Comparison of ENCODE assay signal across 8 mouse cellular contexts in genomic region chr13:74462699-74463385, GRCm38 (mm10). TPM values are rescaled to one million over a fixed set of nuclear protein-coding genes. Genes with fewer than 3 reads are reported as not detected.
DNase-seq lines count a peak whose midpoint lies in the region; ATAC-seq lines count a peak whose summit lies in the region.

No protein-coding gene starts in this region.

- WGBS in hindbrain, embryonic 12.5 days: under 1% methylated on average over 23 of the region's 23 CpGs

- DNase-seq in NIH3T3 (ENCODE audit: low read depth): peak; percentile 94
- DNase-seq in cerebellum, postnatal 10 days: peak; percentile 88 to 89
- peak; percentile 62 to 68 for DNase-seq in frontal cortex, postnatal 10 days (ENCODE audit: low spot score in 2 of 2)
- peak; percentile 68 to 82 for DNase-seq in layer of hippocampus, postnatal 14 days (ENCODE audit: low spot score in 2 of 2)
- peak; percentile 82 for DNase-seq in lung, postnatal 14 days
- peak; percentile 71 for DNase-seq in retina, adult 2 months (ENCODE audit: low read depth, low spot score)
- peak; percentile 66 to 74 for DNase-seq in thymus, postnatal 36 days

- H3K9me3 ChIP-seq in hindbrain, embryonic 12.5 days (replicated peaks): no peaks in the 10 kb centered on the region

- ATAC-seq in hindbrain, embryonic 12.5 days (ENCODE audit: low FRiP score): peak; percentile 99

- peak overlapping the region; percentile 81 for H3K4me2 ChIP-seq in hindbrain, embryonic 12.5 days (replicated peaks)

- H3K9ac ChIP-seq in hindbrain, embryonic 12.5 days: peak overlapping the region; percentile 71

- H3K27me3 ChIP-seq in hindbrain, embryonic 12.5 days: no peaks in the 10 kb centered on the region

- H3K4me1 ChIP-seq in hindbrain, embryonic 12.5 days: peaks cover 3% of the 10 kb centered on the region; the same call in 1 of the 2 replicates

- peak overlapping the region; percentile 91 for H3K27ac ChIP-seq in hindbrain, embryonic 12.5 days

- H3K4me3 ChIP-seq in hindbrain, embryonic 12.5 days: peak overlapping the region; percentile 59

- 0 out of 2 replicates have a peak, but pooled peaks cover 3% of the 10 kb centered on the region for H3K36me3 ChIP-seq in hindbrain, embryonic 12.5 days

RNA-seq across cellular contexts. Expression of gene Zfp825, which starts 30.9 kb away (rescaled TPM):
- 20.5 and 21.1 TPM in 2 replicates for polyA plus RNA-seq in hindbrain, embryonic 12.5 days (2016; fragmentation: Nextera tagmentation; extraction: Ambion mirVana)
- 1 to 10 TPM; 6.2 to 6.3 TPM for total RNA-seq in layer of hippocampus, postnatal 14 days (2021)

Comparison
In these comparisons a context has a peak if more than half of its experiments do, and no peak if none do; other contexts are left out.
1. Peak in every context shown above with its lines: DNase-seq, ATAC-seq, H3K4me3 ChIP-seq and H3K27ac ChIP-seq.